Comparison of ENCODE assay signal across 15 mouse cellular contexts in the genomic region with DNA sequence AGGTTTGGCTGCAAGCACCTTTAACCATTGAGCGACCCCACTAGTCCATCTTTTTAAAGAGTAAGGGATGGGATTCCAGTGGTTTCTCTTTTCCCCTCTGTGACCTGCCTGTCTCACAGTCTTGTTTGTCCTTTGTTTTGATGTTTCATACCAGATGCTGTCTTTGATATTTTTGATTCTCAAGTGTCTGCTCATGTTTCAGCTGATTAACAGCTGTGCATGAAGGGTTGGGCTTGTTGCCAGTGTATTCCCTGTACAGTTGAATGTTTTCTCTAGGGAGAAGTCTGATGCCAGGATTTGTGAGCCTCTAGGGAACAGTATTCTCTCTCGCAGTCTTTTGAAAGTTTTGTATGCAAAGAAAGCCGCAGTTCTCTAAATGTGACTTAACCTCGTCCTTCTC. TPM values are rescaled to one million over a fixed set of nuclear protein-coding genes. Genes with fewer than 3 reads are reported as not detected.
A peak's percentile ranks its signal among the peaks of the same experiment; 100 is the strongest.
DNase-seq lines count a peak whose midpoint lies in the region; ATAC-seq and TF ChIP-seq lines count a peak whose summit lies in the region.
"Had no signal": no experiment of that assay in that cellular context is flagged by ENCODE, and none has a peak within 500 bp of the region (broad histone marks: within the 10 kb centered on the region; RNA-seq: fewer than 3 reads in every experiment).

No protein-coding gene starts in this region.

- no peak overlapping the region for H3K4me2 ChIP-seq in forebrain, postnatal 0 days (ENCODE audit: low read depth)
- no peak overlapping the region for H3K4me2 ChIP-seq in forebrain, embryonic 15.5 days (replicated peaks)
- H3K4me2 ChIP-seq in kidney, embryonic 15.5 days: no peak overlapping the region
- H3K4me2 ChIP-seq in embryonic facial prominence, embryonic 15.5 days (replicated peaks): no peak overlapping the region
- H3K4me2 ChIP-seq: hindbrain, embryonic 12.5 days; midbrain, embryonic 12.5 days; neural tube, embryonic 15.5 days; stomach, embryonic 15.5 days had no signal

- DNase-seq in forebrain, postnatal 0 days: peak; percentile 37
- DNase-seq in kidney, postnatal 14 days: peak; percentile 46
- peak; percentile 10 for DNase-seq in 3T3-L1 (ENCODE audit: low read depth, low spot score)
- no peak for DNase-seq in spleen, postnatal 36 days (ENCODE audit: low spot score in 2 of 2)
- DNase-seq in urinary bladder, adult 2 months (ENCODE audit: low spot score): no peak
- DNase-seq: cerebellum, adult 11 months; thymus, postnatal 4 days had no signal

- no peak overlapping the region for H3K27ac ChIP-seq in forebrain, postnatal 0 days (ENCODE audit: low read depth, low read length)
- H3K27ac ChIP-seq in forebrain, embryonic 15.5 days (replicated peaks): no peak overlapping the region
- no peak overlapping the region for H3K27ac ChIP-seq in kidney, embryonic 15.5 days
- no peak overlapping the region for H3K27ac ChIP-seq in embryonic facial prominence, embryonic 15.5 days (replicated peaks)
- H3K27ac ChIP-seq: hindbrain, embryonic 12.5 days; midbrain, embryonic 12.5 days; neural tube, embryonic 15.5 days; stomach, embryonic 15.5 days had no signal

- no peaks in the 10 kb centered on the region for H3K4me1 ChIP-seq in forebrain, postnatal 0 days (ENCODE audit: insufficient read depth)
- 0 out of 2 replicates have a peak, but pooled peaks cover 6% of the 10 kb centered on the region for H3K4me1 ChIP-seq in forebrain, embryonic 15.5 days
- no peaks in the 10 kb centered on the region for H3K4me1 ChIP-seq in kidney, embryonic 15.5 days
- no peaks in the 10 kb centered on the region for H3K4me1 ChIP-seq in embryonic facial prominence, embryonic 15.5 days
- H3K4me1 ChIP-seq: hindbrain, embryonic 12.5 days; midbrain, embryonic 12.5 days; neural tube, embryonic 15.5 days; stomach, embryonic 15.5 days had no signal

- no peaks in the 10 kb centered on the region for H3K9me3 ChIP-seq in forebrain, postnatal 0 days (ENCODE audit: low read length)
- no peaks in the 10 kb centered on the region for H3K9me3 ChIP-seq in forebrain, embryonic 15.5 days
- no peaks in the 10 kb centered on the region for H3K9me3 ChIP-seq in kidney, embryonic 15.5 days (replicated peaks)
- H3K9me3 ChIP-seq in embryonic facial prominence, embryonic 15.5 days (replicated peaks): no peaks in the 10 kb centered on the region
- H3K9me3 ChIP-seq: hindbrain, embryonic 12.5 days; midbrain, embryonic 12.5 days; neural tube, embryonic 15.5 days; stomach, embryonic 15.5 days had no signal

- H3K27me3 ChIP-seq in forebrain, postnatal 0 days (ENCODE audit: insufficient read depth, low read length): no peaks in the 10 kb centered on the region
- no peaks in the 10 kb centered on the region for H3K27me3 ChIP-seq in forebrain, embryonic 15.5 days
- H3K27me3 ChIP-seq in kidney, embryonic 15.5 days: no peaks in the 10 kb centered on the region
- H3K27me3 ChIP-seq in embryonic facial prominence, embryonic 15.5 days: no peaks in the 10 kb centered on the region
- H3K27me3 ChIP-seq: hindbrain, embryonic 12.5 days; midbrain, embryonic 12.5 days; neural tube, embryonic 15.5 days; stomach, embryonic 15.5 days had no signal

- H3K36me3 ChIP-seq in forebrain, postnatal 0 days (ENCODE audit: insufficient read depth): peaks cover 17% of the 10 kb centered on the region; the same call in 1 of the 2 replicates
- H3K36me3 ChIP-seq in forebrain, embryonic 15.5 days: peaks cover 21% of the 10 kb centered on the region
- H3K36me3 ChIP-seq in kidney, embryonic 15.5 days: peaks cover 12% of the 10 kb centered on the region
- peaks cover 7% of the 10 kb centered on the region; the same call in 1 of the 2 replicates for H3K36me3 ChIP-seq in embryonic facial prominence, embryonic 15.5 days
- H3K36me3 ChIP-seq: stomach, embryonic 15.5 days had no signal

- ATAC-seq in forebrain, postnatal 0 days: no peak
- no peak; the same call in 1 of the 2 replicates for ATAC-seq in forebrain, embryonic 15.5 days (replicated peaks)
- no peak for ATAC-seq in kidney, embryonic 15.5 days (replicated peaks; ENCODE audit: low FRiP score)
- ATAC-seq in embryonic facial prominence, embryonic 15.5 days (ENCODE audit: insufficient number of reproducible peaks, low FRiP score, low TSS enrichment, low read depth): peak; percentile 70; the same call in 1 of the 2 replicates

- H3K9ac ChIP-seq in forebrain, postnatal 0 days: no peak overlapping the region
- no peak overlapping the region for H3K9ac ChIP-seq in forebrain, embryonic 15.5 days (replicated peaks)
- no peak overlapping the region for H3K9ac ChIP-seq in kidney, embryonic 15.5 days
- H3K9ac ChIP-seq in embryonic facial prominence, embryonic 15.5 days: no peak overlapping the region
- H3K9ac ChIP-seq: hindbrain, embryonic 12.5 days; midbrain, embryonic 12.5 days; neural tube, embryonic 15.5 days; stomach, embryonic 15.5 days had no signal

- H3K4me3 ChIP-seq in forebrain, postnatal 0 days (ENCODE audit: low read depth, low read length): no peak overlapping the region
- H3K4me3 ChIP-seq in forebrain, embryonic 15.5 days: no peak overlapping the region
- H3K4me3 ChIP-seq in kidney, embryonic 15.5 days (replicated peaks): no peak overlapping the region
- no peak overlapping the region for H3K4me3 ChIP-seq in embryonic facial prominence, embryonic 15.5 days (replicated peaks)
- H3K4me3 ChIP-seq: hindbrain, embryonic 12.5 days; midbrain, embryonic 12.5 days; neural tube, embryonic 15.5 days; stomach, embryonic 15.5 days had no signal

- WGBS in forebrain, postnatal 0 days: 49% methylated on average over 4 of the region's 4 CpGs
- 59% methylated on average over 4 of the region's 4 CpGs for WGBS in forebrain, embryonic 15.5 days
- 62% methylated on average over 4 of the region's 4 CpGs for WGBS in kidney, embryonic 15.5 days
- 34% methylated on average over 4 of the region's 4 CpGs for WGBS in embryonic facial prominence, embryonic 15.5 days

- no peak for TF ChIP-seq CTCF in forebrain, postnatal 0 days (IDR thresholded peaks at IDR 0.05; ENCODE audit: low read depth)

RNA-seq across cellular contexts. Expression of a gene that starts 27.6 kb away (rescaled TPM):
- total RNA-seq in forebrain, postnatal 0 days (2014; rRNA removed): 37.5 and 40.2 TPM in 2 replicates
- polyA plus RNA-seq in forebrain, postnatal 0 days (2015; fragmentation: Nextera tagmentation; extraction: Ambion mirVana): 37.6 and 40.3 TPM in 2 replicates
- 70.3 and 76.9 TPM in 2 replicates for polyA plus RNA-seq in forebrain, embryonic 15.5 days (2015; fragmentation: Nextera tagmentation; extraction: Ambion mirVana)
- 66.3 and 71.7 TPM in 2 replicates for polyA plus RNA-seq in kidney, embryonic 15.5 days (2015; fragmentation: Nextera tagmentation; extraction: Ambion mirVana)
- 43.4 and 47.8 TPM in 2 replicates for polyA plus RNA-seq in embryonic facial prominence, embryonic 15.5 days (2015; fragmentation: Nextera tagmentation; extraction: Ambion mirVana)
- polyA plus RNA-seq in urinary bladder, adult 2 months (2012; rRNA removed): 29.3 and 34.4 TPM in 2 replicates

RNA-seq across cellular contexts. Expression of a gene that starts 34.1 kb away (rescaled TPM):
- total RNA-seq in forebrain, postnatal 0 days (2014; rRNA removed): 3.5 and 5.6 TPM in 2 replicates
- 13.0 and 13.2 TPM in 2 replicates for polyA plus RNA-seq in forebrain, postnatal 0 days (2015; fragmentation: Nextera tagmentation; extraction: Ambion mirVana)
- polyA plus RNA-seq in forebrain, embryonic 15.5 days (2015; fragmentation: Nextera tagmentation; extraction: Ambion mirVana): 5.8 and 6.8 TPM in 2 replicates
- polyA plus RNA-seq in kidney, embryonic 15.5 days (2015; fragmentation: Nextera tagmentation; extraction: Ambion mirVana): 2.0 TPM in 2 replicates
- not detected in 2 replicates for polyA plus RNA-seq in embryonic facial prominence, embryonic 15.5 days (2015; fragmentation: Nextera tagmentation; extraction: Ambion mirVana)
- not detected in 2 replicates for polyA plus RNA-seq in urinary bladder, adult 2 months (2012; rRNA removed)
- polyA plus RNA-seq: gonadal fat pad, adult 2 months had no signal

Comparison
In these comparisons a context has a peak if more than half of its experiments do, and no peak if none do; other contexts are left out.
1. DNase-seq: peak in forebrain, postnatal 0 days (single experiment), kidney, postnatal 14 days (single experiment) and 3T3-L1 (single experiment); none in spleen, postnatal 36 days (0 of 2) and urinary bladder, adult 2 months (single experiment).